Mouse (Mus musculus) heart, embryonic 14.5 days (tissue): Measurements from ENCODE around the gene Dag1. TPM values are rescaled to one million over a fixed set of nuclear protein-coding genes. Genes with fewer than 3 reads are reported as not detected.

Experiments used
- ATAC-seq: fragments of 200-750 bp; cut with Nextera tagmentation; 2 replicates; pipeline ENCODE4 v1.8.0; 2017; ENCODE audit warnings: low read depth, moderate TSS enrichment; ENCODE audit not compliant: insufficient number of reproducible peaks, insufficient read depth, low FRiP score
- H3K27ac ChIP-seq, 2 experiments: fragments of 200-500 bp in 1 of 2; fragments of 300-500 bp in 1 of 2; sonication (generic) in 1 of 2; replicated peaks in 1 of 2; 2 replicates each; pipeline ENCODE4 v1.5.1; 2012 to 2014; ENCODE audit warnings: low read depth in 2 of 2, low read length in 2 of 2, control low read depth in 1 of 2, mild to moderate bottlenecking in 1 of 2, mixed read lengths in 1 of 2; ENCODE audit not compliant: control insufficient read depth in 1 of 2, insufficient read depth in 1 of 2
- H3K27me3 ChIP-seq: fragments of 300-500 bp; sonication (generic); 2 replicates; pipeline ENCODE4 v1.6.1; 2014; ENCODE audit warnings: mild to moderate bottlenecking, low read length, control low read depth; ENCODE audit not compliant: control insufficient read depth, insufficient read depth
- H3K36me3 ChIP-seq: fragments of 300-500 bp; sonication (generic); 2 replicates; pipeline ENCODE4 v1.6.1; 2014; ENCODE audit warnings: mild to moderate bottlenecking, control low read depth, low read length, mixed read lengths; ENCODE audit not compliant: control insufficient read depth, insufficient read depth
- H3K4me1 ChIP-seq, 2 experiments: fragments of 200-500 bp in 1 of 2; fragments of 300-500 bp in 1 of 2; sonication (generic) in 1 of 2; 2 replicates each; pipeline ENCODE4 v1.6.1; 2012 to 2014; ENCODE audit warnings: low read length in 2 of 2, control low read depth in 1 of 2, mixed read lengths in 1 of 2; ENCODE audit not compliant: control insufficient read depth in 2 of 2, insufficient read depth in 2 of 2
- H3K4me2 ChIP-seq: fragments of 300-500 bp; sonication (generic); 2 replicates; pipeline ENCODE4 v1.6.1; 2014; ENCODE audit warnings: mild to moderate bottlenecking, low read length
- H3K4me3 ChIP-seq, 2 experiments: fragments of 200-500 bp in 1 of 2; fragments of 300-500 bp in 1 of 2; sonication (generic) in 1 of 2; 2 replicates each; pipeline ENCODE4 v1.5.1; 2012 to 2014; ENCODE audit warnings: low read length in 2 of 2, mild to moderate bottlenecking in 2 of 2, control low read depth in 1 of 2, low read depth in 1 of 2, moderate library complexity in 1 of 2; ENCODE audit not compliant: control insufficient read depth in 1 of 2, insufficient read depth in 1 of 2
- H3K9ac ChIP-seq: fragments of 300-500 bp; sonication (generic); 2 replicates; pipeline ENCODE4 v1.6.1; 2014; ENCODE audit warnings: mild to moderate bottlenecking, low read length
- H3K9me3 ChIP-seq: fragments of 300-500 bp; sonication (generic); 2 replicates; pipeline ENCODE4 v1.6.1; 2016; ENCODE audit warnings: low read length, control low read depth; ENCODE audit not compliant: control insufficient read depth
- WGBS: fragments of 180-500 bp; shearing (Covaris S2); extraction: QIAGEN DNeasy Blood & Tissue Kit; methylation state at CpG from one replicate; pipeline ENCODE4 v1.1.7; 2014; 5-methylcytosine and 5-hydroxymethylcytosine counted together
- polyA plus RNA-seq: library from polyadenylated mRNA; unstranded; fragments of >200 nt; fragmentation: Nextera tagmentation; extraction: Ambion mirVana; gene quantifications from 2 replicates; pipeline ENCODE4 v1.2.1, GENCODE M21; 2014

The Dag1 gene
- polyA plus RNA-seq, 1 experiment from 2014 or later, result 146 TPM

- Histone ChIP-seq H3K4me1 (peaks cover 5 to 9% of the 10 kb centered on the region in 2 experiments; a peak in 3 of 4 replicates), H3K27ac (no peak overlapping the region), H3K27me3 (no peaks in the 10 kb centered on the region), H3K4me3 (no peak overlapping the region), H3K36me3 (no peaks in the 10 kb centered on the region), H3K4me2 (no peak overlapping the region), H3K9me3 (no peaks in the 10 kb centered on the region), H3K9ac (no peak overlapping the region)
- 72% methylated on average over 11 of the region's 11 CpGs for WGBS
- ATAC-seq, result no peak
Measured at GRCm38 (mm10) chr9:108182806-108183506, 80.8 kb downstream of the Dag1 start.

- WGBS, result 49% methylated on average over 5 of the region's 5 CpGs
- H3K27ac ChIP-seq, result no peak overlapping the region
- H3K4me1 ChIP-seq, result peaks cover 0 to 2% of the 10 kb centered on the region in 2 experiments; a peak in 1 of 4 replicates
- no peak overlapping the region for H3K4me3 ChIP-seq
- no peak for ATAC-seq
- no peak overlapping the region for H3K9ac ChIP-seq
- H3K4me2 ChIP-seq, result no peak overlapping the region
- no peaks in the 10 kb centered on the region for H3K27me3 ChIP-seq
- no peaks in the 10 kb centered on the region for H3K9me3 ChIP-seq
- H3K36me3 ChIP-seq, result no peaks in the 10 kb centered on the region
Measured at GRCm38 (mm10) chr9:108178391-108178790, 85.4 kb downstream of the Dag1 start.

GRCm38 (mm10) chr9:108175116-108175838 is 88.5 kb downstream of the Dag1 start:
- 70% methylated on average over 19 of the region's 19 CpGs for WGBS
- H3K27ac ChIP-seq, result no peak overlapping the region

GRCm38 (mm10) chr9:108172777-108173350 is 90.9 kb downstream of the Dag1 start:
- no peak for ATAC-seq
- 71% methylated on average over 5 of the region's 5 CpGs for WGBS
- Histone ChIP-seq H3K4me1 (peaks cover 0 to 2% of the 10 kb centered on the region in 2 experiments; a peak in 1 of 4 replicates), H3K27me3 (no peaks in the 10 kb centered on the region), H3K36me3 (no peaks in the 10 kb centered on the region), H3K4me3 (no peak overlapping the region), H3K9me3 (no peaks in the 10 kb centered on the region), H3K27ac (no peak overlapping the region), H3K4me2 (no peak overlapping the region), H3K9ac (no peak overlapping the region)

More at GRCm38 (mm10) chr9:108175116-108175838, 88.5 kb downstream of the Dag1 start:
- ATAC-seq, result no peak
- Histone ChIP-seq H3K4me1 (peaks cover 0 to 2% of the 10 kb centered on the region in 2 experiments; a peak in 1 of 4 replicates), H3K36me3 (no peaks in the 10 kb centered on the region), H3K9me3 (no peaks in the 10 kb centered on the region), H3K9ac (no peak overlapping the region), H3K27me3 (no peaks in the 10 kb centered on the region), H3K4me2 (no peak overlapping the region), H3K4me3 (no peak overlapping the region)

GRCm38 (mm10) chr9:108169751-108170150 is 94.0 kb downstream of the Dag1 start:
- H3K36me3 ChIP-seq, result no peaks in the 10 kb centered on the region
- no peak overlapping the region for H3K4me3 ChIP-seq
- ATAC-seq, result no peak
- no peaks in the 10 kb centered on the region for H3K4me1 ChIP-seq
- H3K9me3 ChIP-seq, result no peaks in the 10 kb centered on the region
- no peaks in the 10 kb centered on the region for H3K27me3 ChIP-seq
- no peak overlapping the region for H3K27ac ChIP-seq
- WGBS, result 81% methylated on average over 10 of the region's 10 CpGs
- H3K4me2 ChIP-seq, result no peak overlapping the region
- no peak overlapping the region for H3K9ac ChIP-seq

- 38% methylated on average over 8 of the region's 8 CpGs for WGBS
- H3K36me3 ChIP-seq, result no peaks in the 10 kb centered on the region
- no peak overlapping the region for H3K27ac ChIP-seq
- H3K4me3 ChIP-seq, result no peak overlapping the region
- H3K27me3 ChIP-seq, result no peaks in the 10 kb centered on the region
- no peaks in the 10 kb centered on the region for H3K4me1 ChIP-seq
- no peak for ATAC-seq
- no peak overlapping the region for H3K9ac ChIP-seq
- no peaks in the 10 kb centered on the region for H3K9me3 ChIP-seq
- no peak overlapping the region for H3K4me2 ChIP-seq
Measured at GRCm38 (mm10) chr9:108165143-108165542, 98.6 kb downstream of the Dag1 start.

- no peaks in the 10 kb centered on the region for H3K36me3 ChIP-seq
- no peak overlapping the region for H3K4me3 ChIP-seq
- no peak overlapping the region for H3K9ac ChIP-seq
- H3K4me2 ChIP-seq, result no peak overlapping the region
- no peaks in the 10 kb centered on the region for H3K27me3 ChIP-seq
- H3K27ac ChIP-seq, result no peak overlapping the region
- no peaks in the 10 kb centered on the region for H3K4me1 ChIP-seq
- WGBS, result 78% methylated on average over 16 of the region's 16 CpGs
- H3K9me3 ChIP-seq, result no peaks in the 10 kb centered on the region
- no peak for ATAC-seq
Measured at GRCm38 (mm10) chr9:108163646-108164284, 100.0 kb downstream of the Dag1 start.
